Mouse (Mus musculus) R1 (cell line): ENCODE data around the gene Dusp7.

Experiments
- DNase-seq: peaks from one replicate; pipeline ENCODE4 v3.0.0-alpha.2; 2018; ENCODE audit warnings: low read depth, low spot score

The Dusp7 gene

DNA sequence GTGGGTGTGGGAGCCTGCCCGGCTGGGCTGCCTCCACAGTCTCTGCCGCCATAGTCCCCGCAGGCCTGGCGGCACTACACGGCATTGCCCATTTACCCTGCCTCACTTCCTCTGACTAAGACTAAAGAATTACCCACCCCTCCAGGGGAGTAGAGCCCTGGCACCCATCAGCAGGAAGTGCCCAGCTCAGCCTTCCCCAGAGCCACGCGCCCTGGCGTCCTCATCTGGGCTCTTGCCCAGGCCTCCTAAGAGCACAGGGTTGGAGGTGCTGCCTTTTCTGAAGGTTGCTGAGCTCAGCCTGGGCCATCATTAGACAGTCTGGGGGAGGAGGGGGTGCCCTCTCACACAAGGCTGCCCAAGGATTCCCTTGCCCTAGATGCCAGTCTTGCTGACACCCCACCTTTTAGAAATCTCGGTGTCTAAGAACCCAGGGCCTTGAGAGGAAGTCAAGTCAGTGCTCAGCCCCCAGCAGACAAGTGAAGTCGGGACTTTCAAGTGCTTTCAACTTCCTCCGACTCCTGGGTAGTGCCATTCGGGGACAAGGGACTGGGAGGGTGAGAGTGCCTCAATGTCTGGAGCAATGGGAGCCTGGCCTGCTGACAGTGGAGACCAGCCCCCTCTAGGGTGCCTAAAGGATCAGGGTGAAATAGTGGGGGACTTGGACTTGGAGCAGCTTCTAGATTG lies 17.9 kb downstream of the Dusp7 start:
- no peak for DNase-seq

DNA sequence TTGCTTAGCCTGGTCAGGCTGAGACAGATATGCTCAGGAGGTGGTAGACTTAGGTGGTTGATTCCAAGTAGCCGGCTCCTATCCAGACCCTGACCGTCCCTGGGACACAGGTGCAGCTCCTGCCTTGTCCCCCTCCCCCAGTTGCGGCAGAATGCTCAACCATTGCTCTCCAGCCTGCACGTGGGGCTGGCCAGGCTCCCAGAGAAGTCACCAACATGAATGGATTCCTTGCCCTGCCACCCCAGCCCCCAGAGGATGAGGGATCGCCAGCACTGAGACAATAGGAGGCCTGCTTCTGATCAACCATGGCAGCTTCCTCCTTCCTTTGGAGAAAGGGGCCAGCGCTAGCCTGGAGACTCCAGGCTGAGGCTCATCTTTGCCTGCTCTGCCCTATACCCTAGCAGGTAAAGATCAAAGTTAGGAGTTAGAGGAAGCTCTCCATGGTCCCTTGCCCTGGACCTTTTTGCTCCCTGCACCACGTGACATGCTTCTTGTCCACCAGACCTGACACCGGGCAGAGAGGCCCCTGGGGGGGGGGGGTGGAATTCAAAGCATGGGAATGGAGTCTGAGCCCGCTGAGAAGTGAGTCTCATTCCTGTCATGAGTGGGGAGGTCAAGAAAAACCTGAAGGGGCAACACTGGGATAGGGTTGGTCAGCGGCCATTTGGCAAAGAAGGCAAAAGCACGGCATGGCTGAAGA lies 24.5 kb downstream of the Dusp7 start:
- no peak for DNase-seq

DNA sequence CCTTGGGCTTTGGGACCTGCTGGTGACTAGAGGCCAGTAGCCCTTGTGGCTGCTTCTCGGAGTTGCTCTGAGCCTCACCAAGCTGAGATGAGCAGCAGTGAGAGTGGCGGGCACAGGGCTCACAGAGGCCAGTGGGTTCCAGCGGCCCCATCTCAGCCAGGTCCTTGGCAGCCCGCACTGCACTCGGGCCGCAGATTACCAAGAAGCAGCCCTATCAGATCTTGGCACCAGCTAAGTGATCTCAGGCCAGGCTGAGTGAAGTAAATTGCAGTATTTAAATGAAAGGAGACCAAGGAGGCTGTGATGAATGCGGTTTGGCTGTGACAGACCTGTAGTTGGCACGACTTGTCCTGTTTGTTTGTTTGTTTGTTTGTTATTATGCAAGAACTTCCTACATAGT lies 25.1 kb downstream of the Dusp7 start:
- DNase-seq, result no peak

DNA sequence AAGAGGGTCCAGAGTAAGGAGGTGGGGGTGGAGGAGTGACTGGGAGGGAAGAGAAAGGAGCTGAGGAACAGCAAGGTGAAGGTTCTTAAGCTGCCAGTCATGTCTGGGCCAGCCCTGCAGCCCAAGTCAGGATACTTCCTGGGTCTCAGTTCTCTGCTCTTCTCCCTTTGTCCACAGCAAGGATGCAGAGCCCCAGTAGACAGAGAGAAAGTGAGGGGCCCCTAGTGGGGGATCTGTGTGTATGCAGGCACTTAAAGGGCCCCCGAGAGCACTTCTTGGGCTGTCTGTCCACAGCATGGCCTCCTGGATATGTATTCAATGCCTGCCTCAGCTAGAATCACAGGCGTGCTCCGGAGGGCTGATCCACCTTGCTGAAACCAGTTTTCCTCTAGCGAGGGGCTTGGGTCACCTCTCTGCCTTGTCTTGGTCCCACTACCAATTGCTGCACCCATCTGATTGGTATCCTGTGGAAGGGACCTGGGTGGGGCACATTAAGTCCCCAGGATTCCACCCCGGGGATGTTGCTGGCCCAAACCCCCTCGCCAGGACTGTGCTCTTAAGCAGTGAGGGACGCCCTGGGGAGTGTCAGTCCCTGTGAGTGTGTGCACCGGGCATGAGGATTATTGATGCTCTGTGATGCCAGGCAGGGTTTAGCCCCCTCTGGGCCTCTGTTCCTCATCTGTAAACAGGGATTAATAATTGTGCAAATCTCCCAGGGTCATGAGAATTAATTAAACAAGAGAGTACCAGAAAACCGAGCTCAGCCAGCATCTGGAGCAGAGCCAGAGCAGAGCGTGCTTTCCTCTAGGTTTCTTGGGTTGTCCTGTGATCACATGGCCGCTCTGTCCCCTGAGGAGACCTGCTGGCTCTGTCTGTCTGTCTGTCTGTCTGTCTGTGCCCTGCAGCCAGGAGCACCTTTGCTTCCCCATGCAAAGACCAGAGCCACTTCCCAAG lies 26.5 kb downstream of the Dusp7 start:
- DNase-seq, result peak; percentile 27

DNA sequence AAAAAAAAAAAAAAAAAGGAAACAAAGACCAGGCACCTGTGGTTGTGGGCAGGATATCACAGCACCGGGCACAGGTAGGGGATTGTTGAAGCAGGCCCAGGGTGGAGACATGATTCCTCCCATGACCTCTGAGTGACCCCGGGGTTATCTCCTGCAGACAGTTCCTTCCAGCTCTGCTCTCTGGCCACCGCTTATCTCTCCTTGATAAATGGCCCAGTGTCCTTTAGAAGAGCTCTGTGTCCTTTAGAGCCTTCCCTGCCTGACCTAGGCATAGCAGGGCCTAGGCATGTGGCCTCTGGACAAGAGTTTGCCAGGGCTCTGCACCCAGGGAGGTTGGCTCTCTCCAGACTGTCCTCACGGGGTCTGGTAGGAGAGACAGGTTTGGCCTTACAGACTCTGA lies 29.3 kb downstream of the Dusp7 start:
- DNase-seq, result no peak

DNA sequence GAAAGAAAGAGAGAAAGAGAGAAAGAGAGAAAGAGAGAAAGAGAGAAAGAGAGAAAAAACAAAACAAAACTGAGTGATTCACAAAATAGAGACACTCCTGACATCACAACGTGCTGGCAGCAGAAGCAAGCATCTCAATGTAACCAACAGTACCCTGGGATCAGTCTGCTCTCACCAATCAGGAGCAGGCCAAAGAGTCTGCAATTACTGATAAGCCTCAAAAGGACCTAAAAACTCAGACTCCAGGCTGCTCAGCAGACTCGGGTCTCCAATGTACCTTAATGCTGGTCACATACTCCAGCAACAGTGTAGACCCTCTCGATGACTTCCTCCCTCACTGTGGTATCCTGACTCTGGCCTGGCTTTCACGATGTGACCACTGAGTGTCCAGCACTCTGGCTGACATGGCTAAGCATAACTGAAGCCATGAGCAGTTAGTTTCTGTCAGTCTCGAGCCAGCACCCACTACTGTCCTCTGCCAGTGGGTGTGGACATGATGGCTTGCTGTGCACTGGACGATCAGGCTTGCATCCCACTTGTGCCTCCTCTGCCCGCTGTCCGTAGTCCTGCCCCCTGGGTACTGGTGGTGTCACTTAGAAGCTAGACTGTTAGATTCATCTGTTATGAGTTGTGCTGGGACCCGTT lies 30.4 kb downstream of the Dusp7 start:
- no peak for DNase-seq

DNA sequence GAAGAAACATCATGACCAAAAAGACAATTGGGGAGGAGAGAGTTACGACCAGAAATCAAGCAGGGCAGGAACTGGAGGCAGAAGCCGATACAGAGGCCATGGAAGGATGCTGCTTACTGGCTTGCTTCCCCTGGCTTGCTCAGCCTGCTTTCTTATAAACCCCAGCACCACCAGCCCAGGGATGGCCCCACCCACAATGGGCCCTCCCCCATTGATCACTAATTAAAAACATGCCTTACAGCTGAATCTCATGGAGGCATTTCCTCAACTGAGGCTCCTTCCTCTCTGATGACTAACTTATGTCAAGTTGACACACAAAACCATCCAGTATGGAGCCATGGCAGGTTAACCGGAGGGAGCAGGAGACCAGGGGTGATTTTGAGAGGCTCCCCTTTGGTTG lies 31.4 kb downstream of the Dusp7 start:
- no peak for DNase-seq

DNA sequence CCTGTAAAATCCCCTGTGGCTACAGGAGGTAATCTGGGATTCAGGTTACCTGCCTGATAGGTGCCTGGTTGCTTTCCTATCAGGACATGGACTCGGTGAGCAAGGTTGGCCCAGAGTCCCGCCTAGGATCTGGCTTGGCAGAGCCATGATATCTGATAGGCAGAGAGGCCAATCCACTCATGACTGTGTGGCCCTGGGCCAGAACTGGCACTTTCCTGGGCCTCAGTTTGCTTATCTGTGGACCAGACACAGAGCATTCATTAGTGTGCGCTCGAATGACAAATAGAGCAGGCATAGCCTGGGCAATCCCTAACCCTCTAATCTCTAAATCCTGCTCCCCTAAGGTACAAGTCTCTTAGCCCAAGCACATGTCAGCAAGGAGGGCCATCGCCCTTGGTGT lies 33.7 kb downstream of the Dusp7 start:
- no peak for DNase-seq

DNA sequence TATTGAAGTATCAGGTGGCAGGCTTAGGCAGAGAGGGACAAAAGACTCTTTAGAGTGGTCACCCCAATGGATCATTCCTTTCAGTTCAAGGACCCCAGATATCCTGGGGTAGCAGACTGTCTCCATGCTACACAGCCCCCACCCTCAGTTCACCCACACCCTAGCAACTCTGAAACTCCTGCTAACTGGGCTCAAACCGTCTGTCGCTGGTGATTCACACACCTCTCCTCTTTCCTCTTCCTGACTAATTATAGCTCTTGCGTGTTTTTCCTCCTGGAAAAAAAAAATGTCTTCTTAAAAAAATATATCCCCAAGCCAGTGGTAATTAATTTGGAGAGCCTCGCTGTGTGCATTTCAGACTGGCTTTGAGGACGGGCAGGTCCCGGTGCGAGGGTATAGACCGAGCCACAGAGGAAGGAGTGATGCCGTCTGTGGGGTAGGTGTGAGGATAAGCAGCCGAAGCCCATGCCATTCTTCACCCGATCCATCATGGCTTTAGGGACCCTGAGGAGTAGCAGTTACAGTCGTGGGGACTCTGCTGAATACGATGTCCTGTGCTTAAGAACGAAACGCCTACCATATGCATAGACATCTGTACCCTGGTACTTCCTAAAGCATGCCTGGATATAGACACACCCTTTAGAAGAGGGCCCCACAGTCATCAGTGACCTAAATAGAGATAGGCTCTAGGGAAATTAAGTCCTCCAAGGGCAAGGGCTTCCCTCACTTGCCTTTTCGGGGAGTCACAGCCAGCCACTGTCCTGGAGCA lies 34.4 kb downstream of the Dusp7 start:
- no peak for DNase-seq

DNA sequence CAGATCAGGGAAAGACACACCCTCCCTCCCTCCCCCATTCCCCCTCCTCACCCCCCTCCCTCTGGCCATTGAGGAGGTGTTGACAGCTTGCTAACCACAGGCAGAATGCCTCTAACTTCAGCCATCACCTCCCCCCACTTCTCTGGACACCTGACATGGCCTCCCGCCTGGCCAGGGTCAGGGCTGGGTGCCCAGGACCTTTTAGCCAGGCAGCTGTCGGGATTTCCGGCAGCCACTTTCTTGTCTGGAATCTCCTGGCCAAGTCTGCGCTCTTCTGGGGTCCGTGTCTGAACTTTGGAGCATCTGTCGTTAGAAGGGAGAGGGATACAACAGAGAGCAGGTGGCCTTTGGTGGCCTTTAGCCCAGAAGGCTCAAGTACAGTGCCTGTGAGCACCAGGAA lies 36.8 kb downstream of the Dusp7 start:
- DNase-seq, result no peak

DNA sequence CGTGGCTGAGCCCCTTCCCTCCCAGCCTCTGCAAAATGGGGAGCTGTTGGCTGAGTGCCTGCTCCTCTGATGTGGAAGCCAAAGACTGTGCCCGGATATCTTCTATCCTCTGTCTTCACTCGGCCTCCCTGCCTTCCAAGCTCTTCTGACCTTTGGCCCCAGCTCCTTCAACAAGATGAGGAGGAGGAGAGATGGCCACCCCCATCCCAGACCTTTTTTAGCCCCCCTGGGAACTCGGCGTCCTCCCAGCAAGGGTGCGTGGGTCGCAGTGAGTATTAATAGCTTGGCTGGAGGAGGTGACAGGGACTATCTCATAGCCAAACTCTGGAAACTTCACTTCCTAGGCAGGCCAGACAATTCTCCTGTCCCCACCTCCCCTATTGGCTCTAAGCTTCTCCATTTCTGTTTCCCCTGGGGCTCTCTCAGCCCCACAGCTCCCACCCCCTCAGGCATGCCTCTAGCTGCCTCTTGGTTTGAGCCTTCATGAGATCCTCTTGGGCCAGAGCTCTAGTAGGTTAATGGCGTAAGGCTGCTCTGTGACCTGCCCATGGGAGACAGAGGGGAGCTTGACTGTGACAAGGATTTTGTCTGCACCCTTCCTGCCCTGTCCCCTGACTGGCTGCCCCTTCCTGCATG lies 38.1 kb downstream of the Dusp7 start:
- no peak for DNase-seq

DNA sequence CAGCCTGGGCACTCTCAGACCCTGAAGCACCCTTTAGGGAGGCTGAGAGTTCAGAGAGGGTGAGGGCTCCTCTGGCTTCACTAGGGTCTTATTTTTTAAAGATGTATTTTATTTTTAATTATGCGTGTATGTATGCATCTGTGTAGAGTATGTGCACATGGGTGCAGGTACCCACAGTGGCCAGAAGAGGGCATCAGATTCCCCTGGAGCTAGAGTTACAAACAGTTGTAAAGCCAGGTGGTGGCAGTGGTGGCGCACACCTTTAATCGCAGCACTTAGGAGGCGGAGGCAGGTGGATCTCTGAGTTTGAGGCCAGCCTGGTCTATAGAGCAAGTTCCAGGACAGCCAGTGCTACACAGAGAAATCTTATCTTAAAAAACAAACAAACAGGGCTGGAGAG lies 40.7 kb downstream of the Dusp7 start:
- peak; percentile 44 for DNase-seq

DNA sequence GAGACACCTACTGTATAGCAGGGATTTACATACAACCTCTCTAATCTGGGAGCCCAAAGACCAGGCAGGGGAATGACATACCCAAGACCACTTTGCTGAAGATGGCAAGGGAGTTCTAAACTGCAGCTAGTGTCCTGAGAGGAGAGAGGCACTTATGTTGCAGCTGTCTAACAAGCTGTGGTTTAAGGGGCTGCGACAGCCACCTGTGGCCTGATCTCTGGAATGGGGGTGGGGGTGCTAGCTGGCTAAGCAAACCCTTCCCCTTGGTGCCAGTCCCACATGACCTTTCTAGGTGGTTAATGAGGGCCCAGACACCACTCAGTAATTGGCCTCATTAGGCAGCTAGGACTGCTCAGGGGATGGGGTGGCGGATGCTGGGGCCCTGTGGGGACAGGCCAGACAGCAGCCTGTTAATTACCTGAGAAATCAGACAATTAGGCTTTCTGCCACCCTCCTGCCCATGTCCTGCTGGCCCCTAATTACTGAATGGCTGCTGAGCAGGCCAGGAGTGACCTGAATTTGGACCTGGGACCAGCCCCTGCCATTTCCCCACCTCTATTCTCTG lies 41.7 kb downstream of the Dusp7 start:
- no peak for DNase-seq

DNA sequence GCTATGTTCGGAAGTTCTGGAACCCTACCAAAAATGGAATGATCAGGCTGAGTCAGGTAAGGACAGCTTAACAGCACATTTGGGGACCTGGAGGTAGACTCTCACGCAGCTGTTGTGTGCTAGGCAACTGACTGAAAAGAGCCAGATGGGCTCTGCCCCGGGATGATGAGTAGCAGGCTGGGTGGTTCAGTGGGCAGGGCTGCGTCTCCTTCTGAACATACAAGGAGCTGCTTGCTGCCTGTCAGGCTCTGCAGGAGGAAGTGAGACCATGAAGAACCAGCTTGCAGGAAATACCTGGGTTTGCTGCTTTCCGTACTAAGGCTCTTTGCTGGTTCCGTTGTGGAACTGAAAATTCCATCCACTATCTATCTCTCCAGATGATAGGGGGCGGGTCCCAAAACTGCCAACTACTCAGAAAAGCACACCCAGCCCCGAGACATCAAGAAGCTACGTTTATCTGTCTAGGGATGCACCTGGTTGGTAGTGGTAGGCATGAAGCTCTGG lies 42.7 kb downstream of the Dusp7 start:
- no peak for DNase-seq

DNA sequence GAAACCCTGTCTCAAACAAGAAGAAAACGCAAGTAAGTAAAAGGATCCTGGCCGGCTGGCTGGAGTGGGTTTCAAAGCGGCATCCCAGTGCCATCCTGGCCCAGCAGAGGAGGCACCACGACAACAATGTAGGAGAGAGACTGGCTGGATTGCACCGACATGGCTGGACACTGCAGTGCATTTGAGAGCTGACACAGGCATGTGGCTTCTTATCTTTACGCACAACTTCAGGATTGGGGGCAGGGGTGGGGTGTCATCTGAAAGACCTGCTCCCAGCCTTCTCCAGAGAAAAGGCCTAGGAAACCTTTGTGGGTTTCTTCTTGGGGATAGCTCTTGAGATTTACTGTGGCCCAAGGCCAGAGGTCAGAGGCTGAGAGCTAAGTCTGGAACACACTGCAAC lies 43.3 kb downstream of the Dusp7 start:
- DNase-seq, result no peak

DNA sequence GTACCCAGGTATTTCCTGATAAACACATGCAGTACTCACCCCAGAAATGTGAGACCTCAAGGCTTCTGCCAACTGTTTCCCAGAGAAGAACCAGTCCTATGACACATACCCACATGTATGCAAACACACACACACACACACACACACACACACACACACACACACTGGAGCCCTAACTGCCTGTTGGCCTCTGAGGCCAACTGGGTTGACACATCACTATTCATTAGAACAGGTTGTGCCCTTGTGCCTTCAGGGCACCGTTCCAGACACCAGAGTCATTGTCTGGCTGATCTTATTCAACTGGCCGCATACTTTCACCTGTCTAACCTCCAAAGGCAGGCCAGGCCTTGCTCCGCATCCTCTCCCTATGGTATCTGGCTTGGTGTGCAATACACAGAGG lies 43.8 kb downstream of the Dusp7 start:
- DNase-seq, result no peak

DNA sequence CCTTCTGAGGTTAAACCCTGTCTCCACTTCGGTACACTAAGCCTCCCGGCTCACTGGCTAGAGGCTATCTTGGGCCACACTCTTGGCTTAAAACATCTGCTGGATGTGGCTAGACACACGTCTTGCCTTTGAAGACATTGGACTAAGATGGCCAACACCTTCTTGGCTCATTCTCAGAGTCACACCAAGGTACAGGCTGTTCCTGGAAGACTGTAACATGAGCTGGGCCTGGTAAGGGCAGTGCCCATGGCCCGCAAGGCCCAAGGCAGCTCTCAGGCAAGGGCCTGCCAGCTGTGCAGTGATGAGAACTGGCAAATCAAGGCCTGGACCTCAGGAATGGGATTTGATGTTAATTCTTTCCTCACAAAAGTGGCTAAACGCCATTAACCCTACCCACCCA lies 45.2 kb downstream of the Dusp7 start:
- DNase-seq, result no peak

DNA sequence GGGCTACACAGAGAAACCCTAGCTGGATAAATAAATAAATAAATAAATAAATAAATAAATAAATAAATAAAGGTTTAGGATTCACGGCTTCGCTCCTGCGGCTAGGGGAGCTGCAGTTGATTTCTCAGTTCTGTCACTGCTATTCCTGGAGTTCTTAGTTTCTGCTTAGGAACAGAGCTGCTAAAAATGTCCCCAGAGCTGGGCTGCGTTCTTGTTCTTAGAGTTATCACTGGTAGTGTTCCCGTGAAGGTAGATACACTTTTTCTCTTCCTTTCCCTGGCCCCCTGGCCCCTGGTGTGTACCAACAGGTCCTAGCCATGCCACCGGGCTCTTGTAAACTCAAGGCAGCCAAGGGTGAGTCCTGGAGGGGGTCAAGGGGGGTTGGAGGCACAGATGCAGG lies 48.4 kb downstream of the Dusp7 start:
- DNase-seq, result no peak

DNA sequence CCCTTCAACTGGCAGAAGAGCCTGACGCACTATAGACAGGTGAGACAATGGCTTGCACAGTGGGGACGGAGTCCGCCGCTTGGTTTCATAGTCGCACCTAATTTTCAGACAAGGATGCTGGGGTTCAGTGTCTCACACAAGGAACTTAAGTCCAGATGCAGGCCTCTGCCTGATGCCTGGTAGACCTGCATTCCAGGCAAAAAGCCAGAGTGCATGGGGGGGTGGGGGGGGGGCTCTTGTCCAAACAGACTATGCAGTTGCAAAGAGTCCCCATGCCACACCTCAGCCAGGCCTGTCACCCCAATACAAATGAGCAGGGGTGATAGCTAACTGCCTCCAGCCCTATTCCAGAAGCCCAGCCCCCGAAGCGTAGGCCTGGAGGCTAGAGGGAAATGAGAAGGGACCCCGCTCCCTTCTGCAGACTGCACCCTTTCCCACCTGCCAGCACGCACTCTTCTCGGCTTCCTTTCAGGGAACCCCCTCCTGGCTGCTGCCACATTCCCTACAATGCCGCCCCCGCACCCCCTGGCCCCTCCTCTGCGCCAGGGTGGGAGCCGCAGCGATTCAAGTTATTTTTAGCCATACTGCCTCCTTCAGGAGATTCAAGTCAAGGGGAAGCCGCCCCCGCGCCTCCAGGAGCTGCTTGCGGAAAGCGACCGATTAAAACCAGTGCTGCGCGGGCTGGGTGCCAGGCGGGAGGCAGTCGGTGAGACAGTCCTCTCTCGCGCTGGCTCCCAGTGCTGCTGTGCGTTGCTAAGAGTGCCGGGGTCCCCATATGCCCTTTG lies 49.6 kb downstream of the Dusp7 start:
- peak; percentile 76 for DNase-seq
